Mouse (Mus musculus) ES-E14 (cell line): ENCODE data around the gene Add3.

Experiments
- HCFC1 ChIP-seq: IDR thresholded peaks from 2 replicates; pipeline ENCODE4 v1.6.1; 2012; ENCODE audit warnings: low read length, inconsistent platforms, borderline replicate concordance; ENCODE audit not compliant: insufficient read depth
- ZC3H11A ChIP-seq: IDR thresholded peaks from 2 replicates; pipeline ENCODE4 v1.6.1; 2012; ENCODE audit warnings: low read depth, mild to moderate bottlenecking, inconsistent platforms, low read length, borderline replicate concordance
- ZNF384 ChIP-seq: IDR thresholded peaks from 2 replicates; pipeline ENCODE4 v1.6.1; 2012; ENCODE audit warnings: low read depth, low read length, inconsistent platforms

DNA sequence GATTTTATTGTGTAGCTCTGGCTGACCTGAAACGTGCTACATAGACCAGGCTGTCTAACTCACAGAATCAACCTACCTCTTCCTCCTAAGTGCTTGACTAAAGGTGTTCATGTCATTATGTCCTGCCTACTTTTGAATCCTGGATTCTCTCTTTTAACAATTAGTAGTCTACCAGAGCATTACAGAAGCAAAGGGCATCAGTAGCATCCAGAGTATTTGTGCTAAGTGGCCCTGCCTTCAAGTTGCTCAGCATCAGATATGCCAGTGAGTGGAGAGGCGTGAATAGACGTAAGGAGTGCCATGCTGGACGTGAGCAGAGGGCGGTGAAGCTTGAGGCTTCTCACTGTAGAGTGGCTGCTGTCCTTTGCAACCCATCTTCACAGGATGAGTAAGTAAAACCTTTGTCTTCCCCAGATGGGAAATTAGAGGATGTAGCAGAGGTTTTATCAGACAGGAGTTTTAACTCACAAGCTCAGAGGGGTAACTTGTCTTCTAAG lies 48.5 kb downstream of the Add3 start:
- TF ChIP-seq ZC3H11A, result no peak
- no peak for TF ChIP-seq HCFC1
- TF ChIP-seq ZNF384, result no peak
